Mouse (Mus musculus) ES-E14 (cell line): ENCODE measurements at regions not wholly inside any gene's neighbourhood (a gene's known extent, or its start where the extent isn't known, plus 50 kb on each side); places are given as distances from the start of the nearest gene placed in this dataset.

Source experiments
- MAFK ChIP-seq: IDR thresholded peaks from 2 replicates; pipeline ENCODE4 v1.6.1; 2014; ENCODE audit warnings: mild to moderate bottlenecking, low read depth, low read length, inconsistent platforms; ENCODE audit not compliant: insufficient read depth
- ZC3H11A ChIP-seq: IDR thresholded peaks from 2 replicates; pipeline ENCODE4 v1.6.1; 2012; ENCODE audit warnings: low read depth, mild to moderate bottlenecking, inconsistent platforms, low read length, borderline replicate concordance

- TF ChIP-seq ZC3H11A, result no peak
- TF ChIP-seq MAFK, result no peak
Observed at GRCm38 (mm10) chr14:102880658-102881083, 101.8 kb downstream of the Kctd12 start.
